Mouse (Mus musculus) kidney, embryonic 16.5 days (tissue): Measurements from ENCODE around the gene Klhl20. TPM values are rescaled to one million over a fixed set of nuclear protein-coding genes. Genes with fewer than 3 reads are reported as not detected.

Experiments
- ATAC-seq: fragments of 200-750 bp; cut with Nextera tagmentation; 2 replicates; pipeline ENCODE4 v1.8.0; 2017; ENCODE audit warnings: moderate TSS enrichment; ENCODE audit not compliant: low FRiP score, low TSS enrichment
- H3K27ac ChIP-seq: fragments of 300-500 bp; sonication (generic); 2 replicates; pipeline ENCODE4 v1.5.1; 2014; ENCODE audit warnings: low read length
- H3K27me3 ChIP-seq: fragments of 300-500 bp; sonication (generic); 2 replicates; pipeline ENCODE4 v1.6.1; 2014; ENCODE audit warnings: low read length, control low read depth, mixed read lengths; ENCODE audit not compliant: insufficient read depth
- H3K36me3 ChIP-seq: fragments of 300-500 bp; sonication (generic); 2 replicates; pipeline ENCODE4 v1.6.1; 2014; ENCODE audit warnings: low read length, control low read depth, mixed read lengths; ENCODE audit not compliant: insufficient read depth
- H3K4me1 ChIP-seq: fragments of 300-500 bp; sonication (generic); 2 replicates; pipeline ENCODE4 v1.6.1; 2014; ENCODE audit warnings: low read length, control low read depth, mixed read lengths; ENCODE audit not compliant: insufficient read depth
- H3K4me2 ChIP-seq: fragments of 300-500 bp; sonication (generic); replicated peaks from 2 replicates; pipeline ENCODE4 v1.6.1; 2014; ENCODE audit warnings: low read depth, low read length
- H3K4me3 ChIP-seq: fragments of 300-500 bp; sonication (generic); 2 replicates; pipeline ENCODE4 v1.5.1; 2014; ENCODE audit warnings: mild to moderate bottlenecking, low read length
- H3K9ac ChIP-seq: fragments of 300-500 bp; sonication (generic); replicated peaks from 2 replicates; pipeline ENCODE4 v1.6.1; 2014; ENCODE audit warnings: low read length
- H3K9me3 ChIP-seq: fragments of 300-500 bp; sonication (generic); 2 replicates; pipeline ENCODE4 v1.6.1; 2016; ENCODE audit warnings: low read length, control low read depth
- WGBS: fragments of 180-500 bp; shearing (Covaris S2); extraction: QIAGEN DNeasy Blood & Tissue Kit; methylation state at CpG from one replicate; pipeline ENCODE4 v1.1.7; 2014; 5-methylcytosine and 5-hydroxymethylcytosine counted together
- polyA plus RNA-seq: library from polyadenylated mRNA; unstranded; fragments of >200 nt; fragmentation: Nextera tagmentation; extraction: Ambion mirVana; gene quantifications from 2 replicates; pipeline ENCODE4 v1.2.1, GENCODE M21; 2015

Gene Klhl20
- polyA plus RNA-seq, 1 experiment from 2014 or later: 16.1 TPM

GRCm38 (mm10) chr1:161142531-161143159 lies 11.3 kb upstream of the Klhl20 start, which contains the start of gene Ankrd45:
Gene Ankrd45 (plus strand): TSS chr1:161142691.
- Histone ChIP-seq H3K9ac (peak within 1 kb of the TSS; percentile 64), H3K4me3 (peak within 1 kb of the TSS; percentile 53), H3K4me2 (peak within 1 kb of the TSS; percentile 83), H3K4me1 (0 out of 2 replicates have a peak, but pooled peaks cover 5% of the 10 kb centered on the region), H3K27me3 (no peaks in the 10 kb centered on the region), H3K27ac (no peak within 1 kb of the TSS), H3K9me3 (no peaks in the 10 kb centered on the region), H3K36me3 (no peaks in the 10 kb centered on the region)
- WGBS: 3% methylated on average over 33 of the region's 33 CpGs
- ATAC-seq: peak; percentile 97

- Histone ChIP-seq H3K4me1 (0 out of 2 replicates have a peak, but pooled peaks cover 5% of the 10 kb centered on the region), H3K27me3 (no peaks in the 10 kb centered on the region), H3K9me3 (no peaks in the 10 kb centered on the region), H3K4me2 (no peak overlapping the region), H3K27ac (no peak overlapping the region), H3K36me3 (no peaks in the 10 kb centered on the region), H3K4me3 (no peak overlapping the region), H3K9ac (no peak overlapping the region)
- ATAC-seq: no peak
- WGBS: 82% methylated on average over 9 of the region's 9 CpGs
Measured at GRCm38 (mm10) chr1:161140026-161140762, 8.9 kb upstream of the Klhl20 start.

- H3K27me3 ChIP-seq: no peaks in the 10 kb centered on the region
- no peaks in the 10 kb centered on the region for H3K9me3 ChIP-seq
- no peak overlapping the region for H3K4me2 ChIP-seq
- H3K27ac ChIP-seq: no peak overlapping the region
- H3K4me3 ChIP-seq: no peak overlapping the region
- no peaks in the 10 kb centered on the region for H3K36me3 ChIP-seq
- 85% methylated on average over 2 of the region's 2 CpGs for WGBS
- no peak overlapping the region for H3K9ac ChIP-seq
- no peak for ATAC-seq
- H3K4me1 ChIP-seq: 0 out of 2 replicates have a peak, but pooled peaks cover 5% of the 10 kb centered on the region
Measured at GRCm38 (mm10) chr1:161139496-161139895, 8.2 kb upstream of the Klhl20 start.

- H3K27me3 ChIP-seq: no peaks in the 10 kb centered on the region
- ATAC-seq: peak; percentile 22; the same call in 1 of the 2 replicates
Measured at GRCm38 (mm10) chr1:161126461-161126860, 4.8 kb downstream of the Klhl20 start.

GRCm38 (mm10) chr1:161122661-161123418 lies 8.5 kb downstream of the Klhl20 start:
- no peak overlapping the region for H3K27ac ChIP-seq
- no peak overlapping the region for H3K4me2 ChIP-seq
- no peak overlapping the region for H3K9ac ChIP-seq
- no peak for ATAC-seq
- H3K9me3 ChIP-seq: no peaks in the 10 kb centered on the region
- 89% methylated on average over 10 of the region's 10 CpGs for WGBS
- no peaks in the 10 kb centered on the region for H3K4me1 ChIP-seq
- H3K4me3 ChIP-seq: no peak overlapping the region
- H3K27me3 ChIP-seq: no peaks in the 10 kb centered on the region
- peaks cover 7% of the 10 kb centered on the region; the same call in 1 of the 2 replicates for H3K36me3 ChIP-seq

More at GRCm38 (mm10) chr1:161126461-161126860, 4.8 kb downstream of the Klhl20 start:
- Histone ChIP-seq H3K9me3 (no peaks in the 10 kb centered on the region), H3K4me1 (peaks cover 9% of the 10 kb centered on the region), H3K27ac (no peak overlapping the region), H3K36me3 (peaks cover 3% of the 10 kb centered on the region; the same call in 1 of the 2 replicates), H3K9ac (no peak overlapping the region), H3K4me2 (no peak overlapping the region), H3K4me3 (no peak overlapping the region)
- WGBS: 93% methylated on average over 1 of the region's 1 CpGs

- H3K4me3 ChIP-seq: no peak overlapping the region
- H3K9me3 ChIP-seq: no peaks in the 10 kb centered on the region
- no peaks in the 10 kb centered on the region for H3K27me3 ChIP-seq
- peaks cover 3% of the 10 kb centered on the region; the same call in 1 of the 2 replicates for H3K36me3 ChIP-seq
- H3K4me2 ChIP-seq: no peak overlapping the region
- H3K4me1 ChIP-seq: peaks cover 7% of the 10 kb centered on the region
- no peak overlapping the region for H3K9ac ChIP-seq
- no peak for ATAC-seq
- no peak overlapping the region for H3K27ac ChIP-seq
Measured at GRCm38 (mm10) chr1:161114591-161114990, 16.7 kb downstream of the Klhl20 start.

GRCm38 (mm10) chr1:161109216-161109615 lies 22.1 kb downstream of the Klhl20 start:
- Histone ChIP-seq H3K36me3 (peaks cover 22% of the 10 kb centered on the region), H3K27me3 (no peaks in the 10 kb centered on the region), H3K9ac (no peak overlapping the region), H3K4me2 (no peak overlapping the region), H3K4me1 (no peaks in the 10 kb centered on the region), H3K9me3 (no peaks in the 10 kb centered on the region), H3K27ac (no peak overlapping the region), H3K4me3 (no peak overlapping the region)
- 82% methylated on average over 8 of the region's 8 CpGs for WGBS
- no peak for ATAC-seq

- H3K4me1 ChIP-seq: no peaks in the 10 kb centered on the region
- ATAC-seq: no peak
- H3K27me3 ChIP-seq: no peaks in the 10 kb centered on the region
- no peak overlapping the region for H3K9ac ChIP-seq
- H3K4me3 ChIP-seq: no peak overlapping the region
- no peaks in the 10 kb centered on the region for H3K9me3 ChIP-seq
- 83% methylated on average over 1 of the region's 1 CpGs for WGBS
- H3K36me3 ChIP-seq: peaks cover 26% of the 10 kb centered on the region
- H3K4me2 ChIP-seq: no peak overlapping the region
- H3K27ac ChIP-seq: no peak overlapping the region
Measured at GRCm38 (mm10) chr1:161103842-161104241, 27.5 kb downstream of the Klhl20 start.

- H3K27ac ChIP-seq: no peak overlapping the region
- ATAC-seq: no peak
- H3K4me2 ChIP-seq: no peak overlapping the region
- H3K36me3 ChIP-seq: peaks cover 29% of the 10 kb centered on the region
- 95% methylated on average over 4 of the region's 4 CpGs for WGBS
- H3K4me3 ChIP-seq: no peak overlapping the region
- no peaks in the 10 kb centered on the region for H3K4me1 ChIP-seq
- H3K9me3 ChIP-seq: no peaks in the 10 kb centered on the region
- H3K27me3 ChIP-seq: no peaks in the 10 kb centered on the region
- no peak overlapping the region for H3K9ac ChIP-seq
Measured at GRCm38 (mm10) chr1:161099721-161100405, 31.4 kb downstream of the Klhl20 start.
